Mouse (Mus musculus) forebrain, postnatal 0 days (tissue): ENCODE measurements at regions not wholly inside any gene's neighbourhood (a gene's known extent, or its start where the extent isn't known, plus 50 kb on each side); places are given as distances from the start of the nearest gene placed in this dataset.
A peak's percentile ranks its signal among the peaks of the same experiment; 100 is the strongest.

Source experiments
- ATAC-seq: fragments of 200-750 bp; cut with Nextera tagmentation; 2 replicates; pipeline ENCODE4 v1.8.0; 2017; ENCODE audit warnings: mild to moderate bottlenecking, moderate library complexity
- DNase-seq: peaks from one replicate; pipeline ENCODE4 v3.0.0-alpha.2; 2015
- H3K27ac ChIP-seq: fragments of 300-500 bp; sonication (generic); 2 replicates; pipeline ENCODE4 v1.5.1; 2014; ENCODE audit warnings: low read depth, mild to moderate bottlenecking, antibody characterized with exemption, low read length, moderate library complexity, mixed read lengths
- H3K27me3 ChIP-seq: fragments of 300-500 bp; sonication (generic); 2 replicates; pipeline ENCODE4 v1.6.1; 2014; ENCODE audit warnings: mild to moderate bottlenecking, low read length, mixed read lengths; ENCODE audit not compliant: insufficient read depth
- H3K36me3 ChIP-seq: fragments of 300-500 bp; sonication (generic); 2 replicates; pipeline ENCODE4 v1.6.1; 2014; ENCODE audit warnings: mild to moderate bottlenecking, moderate library complexity; ENCODE audit not compliant: insufficient read depth
- H3K4me1 ChIP-seq: fragments of 300-500 bp; sonication (generic); 2 replicates; pipeline ENCODE4 v1.6.1; 2014; ENCODE audit warnings: antibody characterized with exemption; ENCODE audit not compliant: insufficient read depth
- H3K4me2 ChIP-seq: fragments of 300-500 bp; sonication (generic); 2 replicates; pipeline ENCODE4 v1.6.1; 2014; ENCODE audit warnings: low read depth, mild to moderate bottlenecking, moderate library complexity
- H3K4me3 ChIP-seq: fragments of 300-500 bp; sonication (generic); 2 replicates; pipeline ENCODE4 v1.5.1; 2014; ENCODE audit warnings: low read depth, low read length, mixed read lengths
- H3K9ac ChIP-seq: fragments of 300-500 bp; sonication (generic); 2 replicates; pipeline ENCODE4 v1.6.1; 2014; ENCODE audit warnings: mild to moderate bottlenecking
- H3K9me3 ChIP-seq: fragments of 300-500 bp; sonication (generic); 2 replicates; pipeline ENCODE4 v1.6.1; 2016; ENCODE audit warnings: low read length
- CTCF ChIP-seq: sonication (generic); IDR thresholded peaks from 2 replicates; pipeline ENCODE4 v1.5.1; 2016; ENCODE audit warnings: antibody characterized with exemption, control low read depth, low read depth
- WGBS: fragments of 180-500 bp; shearing (Covaris S2); extraction: QIAGEN DNeasy Blood & Tissue Kit; methylation state at CpG from one replicate; pipeline ENCODE4 v1.1.7; 2014; 5-methylcytosine and 5-hydroxymethylcytosine counted together

DNA sequence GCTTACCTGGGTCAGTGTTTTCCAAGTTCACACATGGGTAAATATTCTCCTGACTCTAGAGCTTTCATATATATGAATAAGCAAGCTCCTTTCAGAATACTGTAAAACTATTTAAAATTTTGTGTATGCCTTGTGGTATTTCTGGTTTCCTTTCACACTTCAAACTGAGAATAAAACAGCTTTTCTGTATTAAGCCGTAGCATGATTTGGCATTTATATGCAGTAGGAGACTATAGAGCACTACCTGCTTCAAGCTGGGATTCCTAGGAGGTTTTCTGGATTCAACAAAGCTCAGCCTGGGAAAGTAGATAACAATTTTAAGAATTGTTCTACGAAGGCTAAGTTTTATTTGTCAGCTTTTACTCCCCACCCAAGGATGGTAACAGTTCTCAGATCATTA lies 500.5 kb downstream of the Gm43517 start:
- Histone ChIP-seq H3K27ac (no peak overlapping the region), H3K9me3 (no peaks in the 10 kb centered on the region), H3K9ac (no peak overlapping the region), H3K4me1 (no peaks in the 10 kb centered on the region), H3K36me3 (no peaks in the 10 kb centered on the region), H3K4me2 (no peak overlapping the region), H3K27me3 (no peaks in the 10 kb centered on the region), H3K4me3 (no peak overlapping the region)
- DNase-seq (no peak), ATAC-seq (no peak)
- TF ChIP-seq CTCF, result no peak
- WGBS, result 63% methylated on average over 2 of the region's 2 CpGs

DNA sequence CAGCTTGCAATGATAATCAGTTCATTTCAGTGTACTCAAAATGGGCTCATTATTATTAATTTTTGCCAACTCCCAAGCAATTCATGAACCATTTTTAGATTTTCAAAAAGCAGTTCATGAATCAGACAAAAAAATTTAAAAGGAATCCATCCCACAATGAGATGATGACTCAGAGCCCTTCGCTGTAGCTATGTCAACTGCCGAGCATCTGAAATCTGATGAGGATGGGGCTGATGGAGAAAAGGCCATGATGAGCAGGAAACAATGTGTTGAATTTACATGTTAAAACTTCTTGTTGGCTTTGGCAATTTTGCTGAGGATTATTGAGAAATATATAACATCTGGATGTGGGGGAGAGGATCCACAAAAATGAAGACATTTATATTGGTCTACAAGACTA lies 502.3 kb downstream of the Gm43517 start:
- DNase-seq (no peak), ATAC-seq (peak; percentile 74)
- Histone ChIP-seq H3K27me3 (no peaks in the 10 kb centered on the region), H3K9ac (no peak overlapping the region), H3K27ac (no peak overlapping the region), H3K4me2 (no peak overlapping the region), H3K4me3 (no peak overlapping the region), H3K36me3 (no peaks in the 10 kb centered on the region), H3K4me1 (no peaks in the 10 kb centered on the region), H3K9me3 (no peaks in the 10 kb centered on the region)
- no peak for TF ChIP-seq CTCF
- 67% methylated on average over 2 of the region's 2 CpGs for WGBS

DNA sequence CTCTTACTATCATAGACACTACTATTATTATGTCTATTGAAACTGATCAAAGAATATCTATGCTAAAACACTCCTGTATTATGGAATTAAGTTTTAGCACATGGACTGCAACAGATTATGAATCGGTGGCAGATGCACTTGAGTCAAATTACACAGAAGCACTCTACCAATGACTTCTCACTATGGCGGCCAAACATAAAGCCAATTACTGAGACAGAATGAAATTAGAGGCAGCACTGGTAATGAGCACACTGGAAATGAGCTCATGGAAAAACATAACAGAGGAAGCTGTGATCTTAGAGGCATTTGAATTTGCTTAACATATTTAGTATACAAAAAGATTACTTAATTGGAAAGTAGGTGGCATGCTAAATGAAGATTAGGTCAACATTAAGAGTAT lies 512.8 kb downstream of the Gm43517 start:
- H3K9me3 ChIP-seq, result no peaks in the 10 kb centered on the region
- no peaks in the 10 kb centered on the region for H3K36me3 ChIP-seq
- TF ChIP-seq CTCF, result no peak
- H3K4me3 ChIP-seq, result no peak overlapping the region
- 49% methylated on average over 2 of the region's 2 CpGs for WGBS
- DNase-seq, result no peak
- peak; percentile 61; the same call in 1 of the 2 replicates for ATAC-seq
- no peak overlapping the region for H3K9ac ChIP-seq
- H3K4me1 ChIP-seq, result no peaks in the 10 kb centered on the region
- no peaks in the 10 kb centered on the region for H3K27me3 ChIP-seq
- no peak overlapping the region for H3K4me2 ChIP-seq
- H3K27ac ChIP-seq, result no peak overlapping the region

DNA sequence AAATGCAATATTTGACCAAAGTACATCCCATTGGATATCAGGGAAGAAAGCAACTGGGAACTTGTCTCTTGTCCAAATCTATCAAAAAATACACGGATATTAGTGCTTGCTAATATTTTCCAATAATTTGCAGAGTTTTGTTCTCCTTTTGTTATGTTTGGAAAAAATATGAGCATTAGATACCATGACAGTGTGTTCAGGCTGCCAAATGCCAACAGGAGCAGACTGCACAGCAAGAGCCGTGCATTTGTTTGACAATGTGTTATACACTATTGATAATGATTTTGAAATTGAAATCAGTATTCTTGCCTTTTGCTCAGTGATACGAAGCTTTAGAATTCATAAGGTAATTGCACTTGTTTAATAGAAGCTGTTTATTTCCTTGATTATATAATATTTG lies 530.7 kb downstream of the Gm43517 start:
- no peak overlapping the region for H3K4me3 ChIP-seq
- no peak for ATAC-seq
- DNase-seq, result no peak
- no peak for TF ChIP-seq CTCF
- H3K36me3 ChIP-seq, result no peaks in the 10 kb centered on the region
- H3K4me1 ChIP-seq, result no peaks in the 10 kb centered on the region
- 60% methylated on average over 3 of the region's 3 CpGs for WGBS
- H3K9ac ChIP-seq, result no peak overlapping the region
- no peak overlapping the region for H3K4me2 ChIP-seq
- H3K27ac ChIP-seq, result no peak overlapping the region
- no peaks in the 10 kb centered on the region for H3K9me3 ChIP-seq
- no peaks in the 10 kb centered on the region for H3K27me3 ChIP-seq

DNA sequence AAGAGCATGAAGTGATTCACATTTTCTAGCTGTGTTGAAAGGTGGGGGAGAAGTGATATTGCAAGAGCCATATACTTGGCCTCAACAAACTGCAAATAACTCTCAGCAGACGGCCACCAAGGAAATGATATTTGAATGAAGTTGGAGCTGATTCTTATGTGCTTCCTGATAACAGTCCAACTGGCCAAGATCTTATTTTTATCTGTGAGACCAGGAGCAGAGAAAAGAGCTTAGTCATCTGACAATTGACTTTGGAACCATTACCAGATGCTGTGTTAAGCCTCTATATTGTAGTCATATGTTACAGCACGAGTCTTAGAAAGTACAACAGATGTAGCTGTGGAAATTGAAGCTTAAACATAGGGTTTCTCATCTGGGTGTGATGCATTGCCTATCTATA lies 536.6 kb downstream of the Gm43517 start:
- no peak overlapping the region for H3K4me3 ChIP-seq
- ATAC-seq, result no peak
- 65% methylated on average over 2 of the region's 2 CpGs for WGBS
- H3K9me3 ChIP-seq, result no peaks in the 10 kb centered on the region
- H3K36me3 ChIP-seq, result no peaks in the 10 kb centered on the region
- H3K27me3 ChIP-seq, result no peaks in the 10 kb centered on the region
- H3K27ac ChIP-seq, result no peak overlapping the region
- TF ChIP-seq CTCF, result no peak
- no peak overlapping the region for H3K4me2 ChIP-seq
- no peak overlapping the region for H3K9ac ChIP-seq
- no peaks in the 10 kb centered on the region for H3K4me1 ChIP-seq
- no peak for DNase-seq

DNA sequence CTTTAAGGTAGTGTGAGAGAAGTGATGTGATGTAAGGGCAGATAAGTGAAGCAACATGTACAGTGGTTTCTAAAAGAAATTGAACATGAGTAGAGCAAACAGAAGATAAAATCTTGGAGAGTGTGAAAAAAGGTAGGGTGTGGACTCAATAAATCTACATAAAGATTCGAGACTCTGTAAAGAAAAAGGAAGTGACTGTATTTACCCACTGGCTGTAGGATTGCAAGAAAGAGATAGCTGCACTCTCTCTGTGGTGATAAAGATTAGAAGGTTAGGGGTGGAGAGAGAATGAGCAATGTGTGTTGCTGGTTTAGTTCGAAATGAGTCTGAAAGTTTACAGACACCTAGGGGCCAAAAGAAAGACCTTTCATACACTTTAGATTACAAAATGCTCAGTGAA lies 555.8 kb downstream of the Gm43517 start:
- 84% methylated on average over 2 of the region's 2 CpGs for WGBS
- TF ChIP-seq CTCF, result no peak
- Histone ChIP-seq H3K4me2 (no peak overlapping the region), H3K4me1 (peaks cover 5% of the 10 kb centered on the region; the same call in 1 of the 2 replicates), H3K27ac (no peak overlapping the region), H3K27me3 (no peaks in the 10 kb centered on the region), H3K9me3 (no peaks in the 10 kb centered on the region), H3K9ac (no peak overlapping the region), H3K4me3 (no peak overlapping the region), H3K36me3 (no peaks in the 10 kb centered on the region)
- DNase-seq, result no peak
- no peak for ATAC-seq

DNA sequence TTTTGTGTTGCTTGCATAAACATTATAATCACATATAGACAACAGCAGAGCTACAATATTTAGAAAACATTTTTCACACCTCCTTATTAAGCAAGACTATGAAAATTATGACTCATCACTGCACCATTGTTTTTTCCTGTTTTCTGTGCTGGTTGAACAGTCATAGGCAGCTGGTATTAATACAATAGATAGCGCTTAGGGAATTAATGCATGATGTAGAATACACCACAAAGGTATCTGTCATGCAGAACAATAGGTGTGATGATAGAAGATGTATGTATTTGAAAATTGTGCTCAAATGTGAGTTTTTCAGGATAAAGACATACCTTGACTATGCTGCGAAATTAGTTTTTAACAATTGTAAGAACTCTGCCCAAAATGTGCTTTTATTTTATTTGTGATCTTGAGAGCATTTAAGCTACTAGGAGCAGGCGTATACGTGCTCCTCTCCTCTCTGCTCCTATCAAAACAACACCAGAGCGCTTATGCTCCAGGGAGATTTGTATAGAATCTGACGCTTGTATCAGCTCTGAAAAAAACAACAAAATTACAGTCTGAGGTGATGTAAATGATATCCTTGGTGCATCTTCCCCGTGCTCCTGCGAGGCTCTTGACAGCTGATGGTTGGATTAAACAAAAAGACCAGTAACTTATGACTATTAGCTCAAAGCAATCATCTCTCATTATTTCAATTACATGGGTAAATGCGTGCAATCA lies 560.1 kb downstream of the Gm43517 start:
- H3K4me3 ChIP-seq, result no peak overlapping the region
- peak overlapping the region; percentile 9; the same call in 1 of the 2 replicates for H3K4me2 ChIP-seq
- DNase-seq (peak; percentile 73), ATAC-seq (peak; percentile 69)
- H3K9ac ChIP-seq, result no peak overlapping the region
- H3K9me3 ChIP-seq, result no peaks in the 10 kb centered on the region
- H3K27me3 ChIP-seq, result no peaks in the 10 kb centered on the region
- TF ChIP-seq CTCF, result no peak
- H3K27ac ChIP-seq, result peak overlapping the region; percentile 73
- 24% methylated on average over 9 of the region's 9 CpGs for WGBS
- H3K4me1 ChIP-seq, result peaks cover 12% of the 10 kb centered on the region
- H3K36me3 ChIP-seq, result no peaks in the 10 kb centered on the region
